Mouse (Mus musculus): ENCODE measurements at regions not wholly inside any gene's neighbourhood (a gene's known extent, or its start where the extent isn't known, plus 50 kb on each side); places are given as distances from the start of the nearest gene placed in this dataset.

DNA sequence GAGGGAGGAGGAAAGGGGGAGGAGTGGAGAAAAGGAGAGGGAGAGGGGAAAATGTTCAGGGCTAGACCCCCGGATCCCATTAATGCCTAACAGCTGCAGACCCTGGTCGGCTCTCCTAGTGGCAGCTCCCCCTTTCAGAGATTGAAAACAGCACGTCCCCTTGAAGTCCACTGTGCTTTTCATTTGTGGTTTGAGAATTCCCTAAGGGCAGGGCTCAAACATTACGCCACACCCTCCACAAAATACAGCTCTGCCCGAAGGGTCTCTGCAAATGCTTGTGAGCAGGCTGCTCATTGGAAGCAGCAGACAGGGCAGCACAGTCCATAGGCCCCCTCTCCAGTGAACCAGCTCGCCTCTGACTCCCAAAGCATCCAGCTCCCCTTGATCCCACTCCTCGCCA lies 159.3 kb upstream of the Ctnnb1 start:
- no peak for DNase-seq

DNA sequence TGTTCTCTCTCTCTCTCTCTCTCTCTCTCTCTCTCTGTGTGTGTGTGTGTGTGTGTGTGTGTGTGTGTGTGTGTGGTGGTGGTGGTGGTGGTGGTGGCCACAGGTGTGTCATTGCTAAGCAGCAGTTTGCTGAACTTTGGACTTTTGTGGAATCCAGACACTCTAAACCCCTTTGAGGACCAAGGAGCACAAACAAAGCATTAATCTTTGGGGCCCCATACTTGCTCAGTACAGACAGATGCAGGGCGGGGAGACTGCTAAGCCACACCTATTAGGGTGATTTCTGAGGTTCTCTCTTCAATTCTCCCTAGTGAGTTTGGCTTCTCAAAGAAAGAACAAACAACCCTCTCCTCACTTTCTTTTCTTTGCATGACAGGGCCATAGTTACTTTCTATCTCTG lies 158.1 kb upstream of the Ctnnb1 start:
- no peak for DNase-seq

DNA sequence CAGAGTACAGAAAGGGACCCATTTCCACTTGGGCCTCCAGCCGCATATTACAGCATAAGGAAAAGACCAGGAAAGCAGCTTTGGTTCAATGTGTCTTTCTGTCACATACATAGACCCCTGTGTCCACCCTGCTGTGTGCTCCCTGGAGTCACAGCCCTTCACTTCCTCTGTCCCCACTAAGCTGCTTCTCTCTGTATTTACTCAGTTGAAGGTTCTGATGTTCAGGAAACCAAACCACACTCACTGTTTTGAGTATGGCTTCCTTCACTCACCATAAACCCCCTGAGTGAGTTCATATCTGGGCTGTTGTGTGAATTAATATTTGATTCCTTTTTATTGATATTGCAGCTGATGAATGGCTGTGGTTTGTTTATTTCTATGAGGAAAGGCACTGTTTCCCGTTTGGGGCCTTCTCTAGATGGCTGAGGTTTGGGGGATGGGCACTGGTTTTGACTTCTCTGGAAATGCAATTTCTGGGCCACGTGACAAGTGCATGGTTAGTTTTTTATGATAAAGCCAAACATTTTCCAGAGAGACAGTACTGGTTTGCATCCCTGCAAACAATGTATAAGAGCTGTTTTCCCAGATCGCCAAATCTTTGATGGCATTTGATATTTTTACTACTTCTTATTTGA lies 157.0 kb upstream of the Ctnnb1 start:
- no peak for DNase-seq

DNA sequence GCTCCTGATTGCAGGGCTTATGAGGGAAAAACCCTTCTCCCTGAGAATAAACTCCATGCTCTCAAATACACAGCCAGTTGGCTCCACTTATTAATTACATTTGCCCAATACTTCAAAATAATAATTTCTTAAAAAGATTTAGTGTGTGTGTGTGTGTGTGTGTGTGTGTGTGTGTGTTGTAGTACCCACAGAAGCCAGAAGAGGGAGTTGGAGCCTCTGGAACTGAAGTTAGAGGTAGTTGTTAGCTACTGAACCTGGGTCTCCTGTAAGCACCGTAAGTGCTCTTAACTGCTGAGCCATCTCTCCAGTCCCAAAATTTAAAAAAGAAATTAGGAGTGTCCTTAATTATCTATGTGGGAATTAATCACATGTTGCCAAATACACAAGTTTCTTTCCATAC lies 154.8 kb upstream of the Ctnnb1 start:
- no peak for DNase-seq

DNA sequence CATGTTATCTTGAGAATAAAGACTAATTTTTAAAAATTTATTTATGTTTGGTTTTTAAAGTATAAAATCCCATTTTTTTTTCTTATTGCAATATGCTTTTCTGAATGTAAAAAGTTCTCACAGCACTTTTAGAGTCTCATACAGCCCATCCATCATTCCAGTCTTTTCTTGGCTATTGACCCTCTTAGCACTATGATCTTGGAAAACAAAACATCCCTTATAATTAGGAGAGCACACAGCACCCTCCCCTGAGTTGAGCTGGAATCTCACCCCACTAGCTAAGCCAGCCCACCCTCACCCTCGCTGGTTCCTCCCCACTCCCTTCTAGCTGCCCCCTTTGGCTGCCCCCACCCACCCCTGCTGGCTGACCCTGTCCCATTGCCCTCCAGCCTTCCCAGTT lies 154.2 kb upstream of the Ctnnb1 start:
- no peak for DNase-seq

DNA sequence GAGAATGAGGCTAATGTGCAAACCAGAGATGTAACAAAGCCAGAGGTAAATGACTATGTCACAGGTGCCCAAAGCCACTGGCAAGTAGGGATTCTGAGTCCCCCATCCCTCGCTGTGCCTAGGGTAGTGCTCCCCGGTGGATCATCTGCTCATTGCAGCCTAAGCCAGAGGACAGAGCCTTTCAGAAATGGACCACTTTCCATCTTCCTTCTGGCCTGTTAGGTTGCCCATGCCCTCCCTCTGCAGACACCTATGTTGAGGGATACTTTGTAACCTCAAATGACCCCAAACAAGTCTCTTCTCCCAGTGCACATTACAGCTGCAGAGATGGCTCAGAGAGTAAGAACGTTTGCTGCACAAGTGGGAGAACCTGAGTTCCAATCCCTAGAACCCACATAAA lies 153.3 kb upstream of the Ctnnb1 start:
- no peak for DNase-seq

DNA sequence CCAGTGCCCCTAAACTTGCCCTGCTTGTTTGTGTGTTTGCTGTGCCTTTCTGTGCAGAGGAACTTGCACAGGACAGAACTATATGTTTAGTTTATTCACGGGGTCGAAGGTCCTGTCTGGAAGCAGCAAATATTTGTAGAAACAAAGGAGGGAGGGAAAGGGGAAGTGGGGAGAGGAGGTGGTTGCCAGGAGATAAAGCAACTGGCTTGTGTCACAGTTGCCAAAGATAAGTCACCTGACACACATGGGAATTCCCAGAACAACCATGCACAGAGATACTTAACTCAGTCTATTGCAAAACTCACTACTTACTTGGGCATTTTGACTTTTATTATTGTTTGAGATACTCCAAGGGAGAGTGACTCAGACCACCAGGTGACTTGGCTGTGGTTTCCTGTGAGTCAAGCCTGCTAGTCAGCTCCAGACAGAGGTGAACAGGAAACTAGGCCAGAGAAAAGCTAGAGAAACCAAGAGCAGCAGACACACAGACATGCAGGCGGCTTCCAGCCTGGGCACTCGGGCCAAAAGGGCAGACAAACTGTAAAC lies 152.5 kb upstream of the Ctnnb1 start:
- peak; percentile 38 to 60 for DNase-seq

DNA sequence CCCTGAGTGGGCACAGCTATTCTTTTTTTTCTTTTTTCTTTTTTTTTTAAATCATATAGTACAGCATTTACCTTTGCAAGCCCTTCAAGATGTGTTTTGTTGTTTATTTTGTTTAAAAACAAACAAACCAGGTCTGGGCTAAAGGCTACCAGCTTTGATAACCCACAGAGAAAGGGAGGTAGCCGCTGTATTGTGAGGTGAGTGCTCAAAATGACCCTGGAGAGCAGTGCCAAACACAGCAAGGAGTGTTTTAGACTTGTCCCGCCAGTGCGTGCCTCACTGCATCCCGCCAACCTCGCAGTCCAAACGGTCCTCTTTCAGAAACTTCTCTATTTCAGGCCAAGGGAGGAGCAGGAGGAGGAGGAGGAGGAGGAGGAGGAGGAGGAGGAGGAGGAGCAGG lies 152.0 kb upstream of the Ctnnb1 start:
- DNase-seq: no peak

DNA sequence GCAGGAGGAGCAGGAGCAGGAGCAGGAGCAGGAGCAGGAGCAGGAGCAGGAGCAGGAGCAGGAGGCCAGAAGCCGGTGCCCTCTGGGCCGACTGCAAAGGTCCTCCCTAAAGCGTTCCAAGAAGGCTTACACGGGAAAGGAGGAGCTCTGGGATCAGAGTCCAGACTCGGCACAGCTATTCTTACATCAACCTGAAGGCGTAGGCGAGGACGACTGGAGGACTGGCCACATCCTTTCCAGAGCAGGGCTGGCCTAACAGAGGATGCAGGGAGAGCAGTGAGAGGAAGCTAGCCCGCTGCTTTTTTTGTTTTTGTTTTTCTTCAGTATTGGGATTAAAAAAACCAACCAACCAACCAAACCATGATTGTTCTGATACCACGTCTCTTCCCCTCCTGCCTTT lies 151.5 kb upstream of the Ctnnb1 start:
- peak; percentile 73 to 81 for DNase-seq

DNA sequence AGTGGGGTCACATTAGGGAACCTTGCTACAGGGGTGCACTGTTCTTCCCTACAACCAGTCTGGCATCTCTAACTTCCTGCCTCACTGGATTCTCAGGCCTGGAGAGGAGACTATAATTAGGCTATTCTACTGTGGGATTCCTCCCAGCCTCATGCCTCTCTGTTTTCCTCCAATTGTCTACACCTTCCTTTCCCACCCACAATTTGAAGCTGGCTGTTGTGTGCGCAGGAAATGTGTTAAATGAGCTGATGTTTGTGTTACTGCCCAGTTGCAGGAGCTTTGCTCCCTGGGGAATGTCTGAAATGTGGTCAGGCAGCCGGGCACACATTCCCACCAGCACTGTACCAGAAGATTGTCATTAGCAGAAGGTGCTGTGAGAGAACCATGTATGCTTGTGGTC lies 150.6 kb upstream of the Ctnnb1 start:
- peak; percentile 46 to 75 for DNase-seq

DNA sequence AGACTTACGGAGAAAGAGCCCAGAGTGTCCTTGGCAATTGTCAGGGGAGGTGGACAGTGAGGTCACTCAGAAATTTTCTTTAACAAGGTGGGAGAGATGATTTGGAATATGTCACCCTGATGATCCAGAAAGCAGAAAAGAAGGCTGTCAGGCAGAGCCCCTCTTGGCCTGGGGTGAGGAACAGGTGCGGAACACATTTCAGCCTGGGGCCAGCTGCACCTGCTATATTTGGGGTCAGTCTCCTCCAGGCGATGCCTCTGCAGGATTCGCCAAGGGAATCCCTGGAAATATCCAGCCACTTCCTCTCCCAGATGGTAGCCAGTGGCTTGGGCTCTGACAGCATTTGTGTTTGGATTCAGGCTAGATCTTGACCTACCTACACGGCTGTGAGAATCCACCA lies 134.8 kb upstream of the Ctnnb1 start:
- no peak for DNase-seq

DNA sequence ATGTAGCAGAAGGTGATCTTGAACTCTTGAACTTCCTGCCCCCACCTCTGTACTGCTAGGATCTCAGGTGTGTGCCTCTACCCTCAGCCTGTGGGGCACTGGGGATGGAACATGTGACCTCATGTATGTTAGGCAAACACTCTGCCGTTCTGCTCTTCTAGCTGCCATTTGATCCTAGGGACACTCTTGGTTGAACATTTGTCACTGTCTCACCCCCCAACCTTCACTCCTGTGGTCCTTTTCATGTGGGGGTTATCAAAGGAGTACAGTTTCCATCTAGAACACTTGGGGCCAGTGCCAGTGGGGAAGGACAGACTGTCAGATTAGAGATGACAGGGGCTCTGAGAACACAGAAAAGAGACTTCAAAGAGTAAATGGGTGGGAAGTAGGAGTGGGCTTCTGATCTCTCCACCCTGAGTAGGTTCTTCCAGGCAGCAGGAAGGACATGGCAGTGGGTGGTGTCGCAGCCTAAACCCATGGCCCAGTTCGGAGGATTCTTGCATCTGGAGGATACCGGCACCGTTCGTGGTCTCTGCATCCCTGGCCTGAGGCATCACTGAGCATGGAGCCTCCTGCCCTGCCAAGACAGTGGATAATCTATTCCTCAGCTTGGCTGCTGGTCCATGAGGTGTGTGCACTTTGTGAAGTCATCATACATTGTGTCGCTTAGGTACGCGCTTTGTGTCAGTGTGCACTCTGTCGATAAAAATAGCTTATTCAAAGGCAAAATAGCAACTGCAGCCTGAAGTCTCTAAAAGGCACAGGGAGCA lies 132.7 kb upstream of the Ctnnb1 start:
- DNase-seq: no peak

DNA sequence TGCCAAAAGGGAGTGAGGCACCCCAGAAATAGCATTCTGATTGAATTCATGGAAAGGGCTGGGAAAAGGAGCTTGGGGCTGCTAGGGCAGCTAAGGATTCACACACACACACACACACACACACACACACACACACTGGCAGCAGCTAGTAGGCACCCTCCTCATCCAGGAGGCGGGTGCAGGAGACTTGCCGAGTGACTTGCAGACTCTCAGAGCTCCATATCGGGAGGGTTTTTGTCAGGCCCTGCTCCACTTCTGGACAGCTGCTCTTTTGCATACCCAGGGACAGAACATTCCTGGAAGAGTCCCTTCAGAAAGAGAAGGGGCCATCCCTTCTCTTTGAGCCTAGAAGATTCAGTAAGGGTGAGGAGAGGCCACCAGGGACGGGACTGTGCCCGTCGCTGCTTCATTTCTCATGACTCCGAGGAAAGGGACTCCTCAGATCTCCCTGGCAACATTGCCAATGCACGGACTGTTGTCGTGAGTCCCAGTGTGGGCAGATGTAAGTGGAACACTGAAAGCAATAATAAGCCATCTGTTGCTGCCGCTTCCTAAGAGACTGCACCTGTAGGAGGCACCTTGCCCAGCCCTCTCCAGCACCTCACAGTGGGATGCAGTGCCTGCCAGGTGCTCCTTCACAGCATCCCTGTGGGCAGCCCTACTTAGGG lies 130.9 kb upstream of the Ctnnb1 start:
- no peak for DNase-seq

DNA sequence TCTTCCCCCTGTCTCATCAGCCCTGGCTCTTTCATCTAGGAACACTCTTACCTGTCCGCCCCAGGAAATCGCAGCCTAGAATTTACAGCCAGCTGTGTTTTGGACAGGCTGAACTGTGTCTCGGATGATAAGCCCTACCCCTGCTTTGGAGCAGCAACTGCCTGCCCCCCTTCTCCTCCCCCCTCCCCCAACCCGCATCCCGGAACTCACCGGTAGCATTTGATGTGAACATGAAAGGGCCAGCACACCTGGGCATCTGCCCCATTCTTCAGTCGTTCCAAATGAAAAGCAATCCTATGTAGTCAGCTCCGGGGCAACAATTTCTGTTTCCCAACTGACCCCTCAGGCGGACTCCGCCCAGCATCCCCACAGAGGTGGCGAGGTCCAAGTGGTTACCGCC lies 130.1 kb upstream of the Ctnnb1 start:
- DNase-seq: no peak

DNA sequence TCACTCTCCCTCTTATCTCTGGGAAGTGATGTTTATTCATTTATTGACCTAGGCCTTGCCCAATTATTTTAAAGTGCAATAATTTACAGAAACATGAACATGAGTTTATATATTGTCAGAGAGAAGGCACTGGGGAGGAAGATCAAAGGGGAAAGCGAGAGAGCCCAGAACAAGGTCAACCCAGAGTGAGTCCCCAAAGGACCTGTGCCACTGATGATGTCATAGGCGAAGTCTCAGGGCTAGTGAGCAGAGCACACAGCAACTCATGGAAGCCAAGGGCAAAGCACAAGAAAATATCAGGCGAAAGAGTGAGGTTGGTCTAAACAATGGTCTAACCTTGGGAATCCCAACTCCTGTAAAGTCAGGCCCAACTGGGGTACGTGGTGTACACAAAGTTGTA lies 126.4 kb upstream of the Ctnnb1 start:
- DNase-seq: no peak

DNA sequence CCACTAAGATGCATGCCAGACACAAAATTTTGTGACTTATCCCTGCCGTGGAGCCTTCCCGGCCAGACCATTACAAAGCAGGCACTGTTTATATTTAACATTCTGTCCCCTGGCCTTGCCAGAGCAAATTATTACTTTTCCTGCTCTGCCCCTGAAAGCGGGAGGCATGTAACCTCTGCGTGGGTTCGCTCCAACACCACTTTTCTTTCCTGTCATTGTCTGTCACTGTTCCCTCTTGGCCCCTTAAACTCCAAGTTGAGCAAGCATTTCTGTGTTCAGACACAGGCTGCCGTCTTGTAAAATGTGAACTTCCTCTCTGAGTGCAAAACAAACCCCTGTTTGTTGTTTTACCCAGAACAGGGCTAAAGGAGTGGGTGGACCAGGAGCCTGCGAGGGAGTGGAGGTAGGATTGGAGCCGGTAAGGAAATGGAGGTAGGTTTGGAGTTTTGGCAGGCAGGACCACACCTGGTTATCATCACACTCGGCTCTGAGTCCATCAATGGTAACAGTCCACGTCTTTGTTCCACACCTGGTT lies 124.2 kb upstream of the Ctnnb1 start:
- DNase-seq: peak in 1 of 2 experiments; percentile 5

DNA sequence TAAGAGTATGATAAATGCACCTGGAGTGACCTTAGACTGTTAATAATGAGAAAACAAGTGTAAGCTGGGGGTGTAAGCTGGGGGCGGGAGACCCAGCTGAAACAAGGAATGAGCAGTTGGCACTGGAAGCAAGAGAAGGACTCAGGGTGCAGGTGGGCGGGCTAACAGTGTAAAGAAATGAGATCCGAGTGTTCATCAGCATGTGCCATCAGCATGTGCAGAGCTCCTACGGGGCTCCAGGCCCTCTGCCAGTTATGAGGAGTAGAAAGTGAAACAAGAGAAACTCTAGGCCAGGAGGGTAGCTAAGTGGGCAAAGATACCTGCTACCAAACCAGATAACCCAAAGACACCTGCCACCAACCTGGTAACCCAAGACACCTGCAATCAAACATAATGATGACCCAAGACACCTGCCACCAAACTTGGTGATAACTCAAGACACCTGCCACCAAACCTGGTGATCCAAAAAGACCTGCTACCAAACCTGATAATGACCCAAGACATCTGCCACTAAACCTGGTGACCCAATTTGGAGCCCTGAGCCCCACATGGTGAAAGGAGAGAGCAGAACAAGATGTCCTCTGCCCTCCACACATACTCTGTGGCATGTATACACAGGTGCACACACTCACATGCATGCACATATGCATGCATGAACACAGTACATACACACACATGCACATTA lies 120.1 kb upstream of the Ctnnb1 start:
- DNase-seq: no peak

DNA sequence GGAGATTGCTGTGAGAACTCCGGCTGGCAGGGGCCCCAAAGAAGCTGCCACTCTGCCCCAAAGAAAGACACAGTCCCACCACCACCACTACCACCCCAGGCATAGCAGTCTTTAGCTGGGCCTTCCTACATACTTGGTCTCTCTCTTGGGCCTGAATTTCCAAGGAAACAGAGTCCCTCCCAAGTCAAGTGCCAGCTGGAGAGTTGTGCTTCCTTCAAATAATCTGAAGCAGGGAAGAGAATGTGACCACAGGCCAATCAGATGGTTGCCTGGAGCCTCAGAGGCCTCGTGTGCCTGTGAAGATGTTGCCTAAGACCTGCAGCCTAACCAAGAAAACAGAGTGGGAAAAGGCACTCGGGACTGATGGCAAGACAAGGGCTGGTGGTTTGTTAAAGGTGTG lies 117.5 kb upstream of the Ctnnb1 start:
- no peak for DNase-seq

DNA sequence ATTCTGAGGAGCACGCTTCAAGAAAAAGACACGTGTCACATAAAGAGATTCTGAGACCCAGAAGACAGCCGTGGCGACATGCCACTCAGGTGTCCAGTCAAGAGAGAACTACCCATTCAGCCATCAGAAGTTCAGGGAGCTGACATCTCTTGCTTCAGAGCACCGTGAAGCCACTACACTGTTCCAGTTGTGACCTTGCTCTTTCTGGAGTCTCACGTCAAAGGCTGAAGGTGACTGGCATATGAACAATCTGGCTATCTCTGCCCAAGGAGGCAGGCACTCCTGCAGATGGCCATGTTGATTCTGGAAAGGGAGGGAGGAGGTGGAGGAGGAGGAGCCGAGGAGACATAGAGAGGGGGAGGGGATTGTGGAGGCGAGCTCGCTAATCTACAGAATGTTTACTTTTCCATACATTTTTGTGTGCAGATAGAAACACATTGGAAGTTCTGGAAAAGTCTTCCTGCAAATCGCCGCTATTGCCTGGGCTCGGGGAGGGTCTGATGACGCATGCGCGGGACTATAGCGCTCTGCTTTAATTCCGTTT lies 116.3 kb upstream of the Ctnnb1 start:
- DNase-seq: no peak

DNA sequence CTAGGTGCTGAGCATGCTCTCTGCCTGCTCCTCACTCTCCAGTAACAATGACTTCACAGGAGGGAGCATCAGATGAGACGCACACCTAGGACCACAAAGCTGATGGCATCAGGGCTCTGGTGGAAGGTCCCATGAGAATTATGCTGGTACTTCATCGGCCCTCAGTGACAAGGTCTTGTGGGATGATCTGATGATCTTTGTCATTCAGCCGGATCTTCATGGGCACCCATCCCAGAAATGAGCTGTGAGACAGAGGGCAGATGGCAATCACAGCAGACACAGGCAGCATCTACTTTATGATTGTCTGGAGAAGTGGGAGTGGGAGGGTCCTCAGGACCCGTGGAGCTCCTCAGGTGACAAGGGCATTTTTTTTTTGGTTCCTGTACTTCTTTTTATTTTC lies 114.7 kb upstream of the Ctnnb1 start:
- no peak for DNase-seq

DNA sequence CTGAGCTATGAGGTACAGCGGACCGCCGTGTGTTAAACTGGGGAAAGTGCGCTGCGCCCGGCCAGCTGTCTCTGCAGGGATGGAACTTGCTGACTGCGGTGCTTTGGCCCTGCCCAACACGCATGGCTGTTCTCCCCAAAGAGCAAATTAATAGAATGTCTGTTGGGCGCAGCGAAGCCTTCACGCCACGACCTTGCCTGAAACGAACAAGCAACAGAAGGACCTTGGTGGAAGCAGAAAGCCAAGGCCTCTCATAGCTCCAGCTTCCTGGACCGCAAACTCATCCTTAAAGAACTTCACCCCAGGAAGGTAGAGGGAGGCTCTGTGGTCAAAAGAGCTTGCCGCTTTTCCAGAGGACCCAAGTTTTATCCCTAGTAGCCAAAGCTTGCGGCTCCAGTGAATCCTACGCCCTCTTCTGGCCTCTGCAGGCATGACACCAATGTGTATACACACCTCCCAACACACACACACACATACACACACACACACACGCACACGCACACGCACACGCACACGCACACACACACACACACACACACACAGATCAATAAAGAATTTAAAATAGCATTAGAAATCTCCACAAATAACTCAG lies 110.2 kb upstream of the Ctnnb1 start:
- no peak for DNase-seq

DNA sequence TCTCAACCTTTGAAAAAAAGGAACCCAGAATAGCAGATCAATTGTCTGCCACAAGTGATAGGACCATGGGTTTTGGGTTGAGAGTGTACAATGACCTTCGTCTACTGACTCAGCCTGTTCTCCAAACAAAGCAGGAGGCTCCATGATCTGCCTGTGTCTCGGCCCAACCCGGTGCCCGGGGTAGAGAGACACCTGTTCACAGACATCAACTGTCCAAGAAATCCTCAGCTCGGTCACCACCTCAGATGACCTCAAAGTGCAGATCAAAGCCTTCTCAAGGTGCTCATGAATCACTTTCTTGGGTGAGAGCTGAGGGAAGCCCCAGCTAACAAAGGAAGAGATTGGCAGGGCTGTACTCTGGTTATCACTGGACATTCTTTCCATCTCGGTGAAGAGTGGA lies 108.1 kb upstream of the Ctnnb1 start:
- DNase-seq: no peak

All from kidney, adult 8-10 months (tissue).